Mouse (Mus musculus): ENCODE measurements around the gene Dock4.

DNA sequence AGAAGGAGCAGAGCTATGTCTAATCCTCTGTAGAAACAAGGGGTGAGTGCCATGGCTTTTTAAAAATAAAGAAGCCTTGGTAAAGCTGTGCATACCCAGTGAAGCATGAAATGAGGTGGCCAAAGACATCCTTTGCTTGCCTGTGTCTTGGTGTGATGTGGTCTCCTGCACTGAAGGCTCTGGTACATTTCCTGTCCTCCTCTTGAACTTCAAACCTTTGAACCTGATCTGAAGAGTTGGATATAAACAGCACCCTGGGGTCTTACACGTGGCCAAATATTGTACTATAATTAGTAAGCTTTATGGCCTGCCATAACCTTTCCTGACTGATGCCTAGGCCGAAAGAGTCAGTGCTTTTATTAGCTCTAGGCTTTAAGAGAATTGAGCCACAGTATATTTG, 134.6 kb downstream of the Dock4 start:
- TF ChIP-seq CTCF (IDR thresholded peaks at IDR 0.05; ENCODE audit: control insufficient read depth, insufficient read depth, insufficient replicate concordance, low read depth, low read length) (no peak), POLR2A (IDR thresholded peaks at IDR 0.05; ENCODE audit: control insufficient read depth, low read depth, low read length) (no peak)
